8 mouse cellular contexts compared by ENCODE assay signal in the genomic region with DNA sequence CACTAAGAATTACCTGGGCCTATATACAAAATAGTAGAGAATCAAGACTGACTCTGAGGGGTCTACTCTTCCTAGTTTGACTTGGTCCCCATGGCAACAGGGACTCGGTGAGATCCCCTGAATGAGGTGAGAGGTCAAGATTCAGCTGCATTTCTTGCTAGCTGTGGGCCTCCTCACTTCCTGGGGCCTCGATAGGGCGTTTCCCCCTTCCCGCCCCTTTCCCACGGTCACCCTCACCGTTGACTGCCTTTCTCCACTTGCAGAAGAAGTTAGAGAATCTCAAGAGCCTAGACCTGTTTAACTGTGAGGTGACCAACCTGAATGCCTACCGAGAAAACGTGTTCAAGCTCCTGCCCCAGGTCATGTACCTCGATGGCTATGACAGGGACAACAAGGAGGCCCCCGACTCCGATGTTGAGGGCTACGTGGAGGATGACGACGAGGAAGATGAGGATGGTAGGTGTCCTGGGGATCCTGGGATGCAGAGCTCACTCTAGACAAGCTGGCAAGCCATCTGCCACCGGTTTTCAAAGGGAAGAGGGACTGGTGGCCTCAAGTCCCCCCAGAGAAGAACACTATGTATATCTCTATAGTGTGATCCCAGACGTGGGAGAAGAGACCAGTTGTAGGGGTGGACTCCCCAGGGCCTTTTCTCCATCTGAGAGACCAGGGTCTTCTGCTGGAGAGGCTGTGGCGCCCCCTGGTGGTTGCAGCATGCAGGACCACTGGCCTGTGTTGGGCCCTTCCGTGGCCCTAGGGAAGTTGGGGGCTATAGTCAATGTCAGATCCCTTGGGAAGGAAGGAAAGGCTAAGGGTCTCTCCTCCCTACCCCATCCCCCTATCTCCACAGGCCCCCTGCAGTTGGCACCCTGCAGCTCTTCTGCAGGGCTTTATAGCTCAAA. TPM values are rescaled to one million over a fixed set of nuclear protein-coding genes. Genes with fewer than 3 reads are reported as not detected.
DNase-seq lines count a peak whose midpoint lies in the region; TF ChIP-seq lines count a peak whose summit lies in the region.

No protein-coding gene starts in this region.

- H3K4me1 ChIP-seq in lung, adult 2 months (ENCODE audit: control insufficient read depth, insufficient read depth, low read length) = peaks cover 44% of the 10 kb centered on the region

- peak; percentile 57 for TF ChIP-seq CTCF in lung, adult 2 months (IDR thresholded peaks at IDR 0.05; ENCODE audit: insufficient read depth, low read length)

- WGBS in lung, adult 2 months = 47% methylated on average over 18 of the region's 18 CpGs

- peak; percentile 77 for DNase-seq in ovary, postnatal 36 days (ENCODE audit: low spot score)
- no peak for DNase-seq in ovary, postnatal 10 days (ENCODE audit: low spot score)
- DNase-seq in adrenal gland, postnatal 36 days = peak; percentile 85 to 92
- peak; percentile 89 for DNase-seq in gastrocnemius, postnatal 10 days
- peak; percentile 55 to 77 for DNase-seq in kidney, adult 8-10 months
- DNase-seq in lung, adult 2 months = peak; percentile 79
- DNase-seq in spleen, adult 12 weeks (ENCODE audit: low spot score) = peak; percentile 53
- DNase-seq in Muller cell, postnatal 12 days (ENCODE audit: inconsistent ontology term) = no peak

- H3K4me3 ChIP-seq in lung, adult 2 months (replicated peaks; ENCODE audit: extremely low read depth, low read depth, low read length) = no peak overlapping the region

- TF ChIP-seq POLR2A in lung, adult 2 months (IDR thresholded peaks at IDR 0.05; ENCODE audit: borderline replicate concordance, extremely low read depth, low read depth, low read length) = no peak

RNA-seq across cellular contexts. Expression of a gene that starts 32.4 kb away (rescaled TPM):
- 100 to 1,000 TPM; 297 to 341 TPM for total RNA-seq in adrenal gland, postnatal 36 days (2021)
- 10 to 100 TPM; 85.7 to 96.6 TPM for total RNA-seq in gastrocnemius, postnatal 10 days (2021)
- 28.9 and 58.2 TPM in 2 replicates for polyA plus RNA-seq in lung, adult 2 months (2012; rRNA removed)

Comparison
In these comparisons a context has a peak if more than half of its experiments do, and no peak if none do; other contexts are left out.
1. DNase-seq: peak in ovary, postnatal 36 days (single experiment), adrenal gland, postnatal 36 days (2 of 2), gastrocnemius, postnatal 10 days (single experiment), kidney, adult 8-10 months (2 of 2), lung, adult 2 months (single experiment) and spleen, adult 12 weeks (single experiment); none in ovary, postnatal 10 days (single experiment) and Muller cell, postnatal 12 days (single experiment).